Mouse (Mus musculus): ENCODE results near the gene Klf6.

DNA sequence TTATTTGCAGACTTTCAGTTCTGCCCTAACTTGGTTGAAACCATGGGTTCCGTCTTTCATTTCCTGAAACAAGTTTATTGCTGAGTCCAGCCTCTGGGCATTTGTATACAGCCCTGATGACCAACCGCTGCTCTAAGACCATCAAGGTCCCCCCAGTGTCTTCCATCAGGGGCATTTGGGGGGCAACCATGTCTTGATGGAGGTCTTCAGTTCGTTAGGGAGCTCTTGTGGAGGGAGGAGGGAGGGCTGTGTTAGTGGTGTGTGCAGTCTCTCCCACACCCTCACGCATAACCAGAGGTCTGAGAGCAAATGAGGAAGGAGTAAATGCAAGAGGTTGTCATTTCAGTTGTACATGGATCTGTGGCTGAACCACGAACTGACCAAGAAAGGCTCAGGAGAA, 26.9 kb downstream of the Klf6 start:
- TF ChIP-seq POLR2A (IDR thresholded peaks at IDR 0.05; ENCODE audit: insufficient read length, low read depth), result no peak
- no peak for TF ChIP-seq MAX (IDR thresholded peaks at IDR 0.05; ENCODE audit: low read depth)
